Mouse (Mus musculus) MEL (cell line): ENCODE results near the gene Gm28048. TPM values are rescaled to one million over a fixed set of nuclear protein-coding genes. Genes with fewer than 3 reads are reported as not detected.

Source experiments
- DNase-seq: peaks from one replicate; pipeline ENCODE4 v3.0.0; 2011; ENCODE audit warnings: low read depth, low spot score
- H3K27ac ChIP-seq: 2 replicates; pipeline ENCODE4 v1.5.1; 2012; ENCODE audit warnings: low read depth, mild to moderate bottlenecking, control low read depth, low read length, moderate library complexity; ENCODE audit not compliant: control insufficient read depth
- H3K27me3 ChIP-seq, 2 experiments: fragments of 150-350 bp in 1 of 2; sonication (generic) in 1 of 2; 2 replicates each; pipeline ENCODE4 v1.6.1; 2012; ENCODE audit warnings: low read length in 2 of 2, mild to moderate bottlenecking in 2 of 2, improper control_type of control experiment in 1 of 2, moderate library complexity in 1 of 2; ENCODE audit not compliant: insufficient read depth in 2 of 2, control insufficient read depth in 1 of 2
- H3K36me3 ChIP-seq, 2 experiments: 2 replicates each; pipeline ENCODE4 v1.6.1; 2012 to 2014; ENCODE audit warnings: low read length in 2 of 2, improper control_type of control experiment in 1 of 2, inconsistent platforms in 1 of 2, mild to moderate bottlenecking in 1 of 2; ENCODE audit not compliant: insufficient read depth in 2 of 2, control insufficient read depth in 1 of 2
- H3K4me1 ChIP-seq, 2 experiments: fragments of 150-350 bp in 1 of 2; sonication (generic) in 1 of 2; 2 replicates each; pipeline ENCODE4 v1.6.1; 2012; ENCODE audit warnings: low read length in 2 of 2, improper control_type of control experiment in 1 of 2, mild to moderate bottlenecking in 1 of 2; ENCODE audit not compliant: insufficient read depth in 2 of 2, control insufficient read depth in 1 of 2
- H3K4me3 ChIP-seq, 2 experiments: fragments of 150-350 bp in 1 of 2; sonication (generic) in 1 of 2; 2 replicates each; pipeline ENCODE4 v1.5.1; 2012; ENCODE audit warnings: low read depth in 2 of 2, low read length in 2 of 2, mild to moderate bottlenecking in 2 of 2, moderate library complexity in 2 of 2, control low read depth in 1 of 2, improper control_type of control experiment in 1 of 2; ENCODE audit not compliant: control insufficient read depth in 1 of 2, insufficient read depth in 1 of 2
- H3K79me2 ChIP-seq: 2 replicates; pipeline ENCODE4 v1.6.1; 2012; ENCODE audit warnings: mild to moderate bottlenecking, low read length, moderate library complexity; ENCODE audit not compliant: control insufficient read depth, poor library complexity, insufficient read depth
- H3K9ac ChIP-seq: 2 replicates; pipeline ENCODE4 v1.6.1; 2012; ENCODE audit warnings: low read depth, mild to moderate bottlenecking, control low read depth, low read length, moderate library complexity; ENCODE audit not compliant: control insufficient read depth, poor library complexity, severe bottlenecking
- H3K9me3 ChIP-seq: fragments of 150-350 bp; sonication (generic); replicated peaks from 2 replicates; pipeline ENCODE4 v1.6.1; 2012; ENCODE audit warnings: mild to moderate bottlenecking, low read length, improper control_type of control experiment, moderate library complexity; ENCODE audit not compliant: insufficient read depth
- CHD1 ChIP-seq: IDR thresholded peaks from 2 replicates; pipeline ENCODE4 v1.6.1; 2012; ENCODE audit warnings: low read depth, mild to moderate bottlenecking, inconsistent platforms, low read length, improper control_type of control experiment
- CHD2 ChIP-seq: IDR thresholded peaks from 2 replicates; pipeline ENCODE4 v1.6.1; 2011; ENCODE audit warnings: low read length, improper control_type of control experiment
- CTCF ChIP-seq, 3 experiments: IDR thresholded peaks in 2 of 3; conservative IDR thresholded peaks in 1 of 3; 2 replicates each; pipeline ENCODE4 v1.5.1; 2011 to 2012; ENCODE audit warnings: low read length in 3 of 3, low read depth in 2 of 3, mild to moderate bottlenecking in 2 of 3, improper control_type of control experiment in 1 of 3, inconsistent platforms in 1 of 3, mixed read lengths in 1 of 3, moderate library complexity in 1 of 3; ENCODE audit not compliant: control insufficient read depth in 1 of 3, insufficient read depth in 1 of 3, poor library complexity in 1 of 3, severe bottlenecking in 1 of 3
- E2F4 ChIP-seq: IDR thresholded peaks from 2 replicates; pipeline ENCODE4 v1.6.1; 2011; ENCODE audit warnings: low read depth, low read length, improper control_type of control experiment, borderline replicate concordance
- ELF1 ChIP-seq: IDR thresholded peaks from 2 replicates; pipeline ENCODE4 v1.6.1; 2014; ENCODE audit warnings: low read depth, mild to moderate bottlenecking, inconsistent platforms, low read length, improper control_type of control experiment, moderate library complexity
- GABPA ChIP-seq: IDR thresholded peaks from 2 replicates; pipeline ENCODE4 v1.6.1; 2012; ENCODE audit warnings: low read depth, mild to moderate bottlenecking, inconsistent platforms, low read length, improper control_type of control experiment, moderate library complexity
- GATA1 ChIP-seq: IDR thresholded peaks from 2 replicates; pipeline ENCODE4 v1.6.1; 2011; ENCODE audit warnings: low read depth, low read length, improper control_type of control experiment
- HCFC1 ChIP-seq: IDR thresholded peaks from 2 replicates; pipeline ENCODE4 v1.6.1; 2012; ENCODE audit warnings: low read depth, mild to moderate bottlenecking, inconsistent platforms, low read length, improper control_type of control experiment, moderate library complexity
- MAFK ChIP-seq: IDR thresholded peaks from 2 replicates; pipeline ENCODE4 v1.6.1; 2011; ENCODE audit warnings: low read depth, mild to moderate bottlenecking, low read length, improper control_type of control experiment, borderline replicate concordance
- MAX ChIP-seq: IDR thresholded peaks from 2 replicates; pipeline ENCODE4 v1.6.1; 2011; ENCODE audit warnings: low read length, improper control_type of control experiment
- MXI1 ChIP-seq: IDR thresholded peaks from 2 replicates; pipeline ENCODE4 v1.6.1; 2011; ENCODE audit warnings: mild to moderate bottlenecking, low read depth, low read length, improper control_type of control experiment
- MYC ChIP-seq: IDR thresholded peaks from 2 replicates; pipeline ENCODE4 v1.6.1; 2011; ENCODE audit warnings: low read depth, mild to moderate bottlenecking, low read length, improper control_type of control experiment, moderate library complexity
- NELFE ChIP-seq: IDR thresholded peaks from 2 replicates; pipeline ENCODE4 v1.6.1; 2011; ENCODE audit warnings: low read depth, low read length, improper control_type of control experiment
- POLR2A ChIP-seq, 2 experiments: IDR thresholded peaks; 2 replicates each; pipeline ENCODE4 v1.6.1; 2011 to 2012; ENCODE audit warnings: low read length in 2 of 2, mild to moderate bottlenecking in 2 of 2, control low read depth in 1 of 2, improper control_type of control experiment in 1 of 2, low read depth in 1 of 2, moderate library complexity in 1 of 2; ENCODE audit not compliant: control insufficient read depth in 1 of 2, insufficient read depth in 1 of 2, poor library complexity in 1 of 2
- POLR2AphosphoS2 ChIP-seq: IDR thresholded peaks from 2 replicates; pipeline ENCODE4 v1.6.1; 2011; ENCODE audit warnings: low read length, improper control_type of control experiment
- POLR2AphosphoS5 ChIP-seq: IDR thresholded peaks from 2 replicates; pipeline ENCODE4 v1.6.1; 2012; ENCODE audit warnings: low read depth, borderline replicate concordance, mild to moderate bottlenecking, inconsistent platforms, low read length, moderate library complexity, mixed read lengths
- RAD21 ChIP-seq: IDR thresholded peaks from 2 replicates; pipeline ENCODE4 v1.6.1; 2011; ENCODE audit warnings: mild to moderate bottlenecking, low read depth, low read length, improper control_type of control experiment
- RCOR1 ChIP-seq: IDR thresholded peaks from 2 replicates; pipeline ENCODE4 v1.6.1; 2012; ENCODE audit warnings: low read depth, mild to moderate bottlenecking, inconsistent platforms, low read length, improper control_type of control experiment
- SMC3 ChIP-seq: IDR thresholded peaks from 2 replicates; pipeline ENCODE4 v1.6.1; 2011; ENCODE audit warnings: low read depth, low read length, improper control_type of control experiment
- TBP ChIP-seq: IDR thresholded peaks from 2 replicates; pipeline ENCODE4 v1.8.0; 2011; ENCODE audit warnings: low read depth, low read length, improper control_type of control experiment
- USF1 ChIP-seq: IDR thresholded peaks from 2 replicates; pipeline ENCODE4 v1.6.1; 2014; ENCODE audit warnings: low read depth, mild to moderate bottlenecking, inconsistent platforms, low read length, improper control_type of control experiment, moderate library complexity
- ZMIZ1 ChIP-seq: IDR thresholded peaks from 2 replicates; pipeline ENCODE4 v1.6.1; 2012; ENCODE audit warnings: low read depth, mild to moderate bottlenecking, inconsistent platforms, low read length, improper control_type of control experiment, moderate library complexity
- ZNF384 ChIP-seq: IDR thresholded peaks from 2 replicates; pipeline ENCODE4 v1.6.1; 2012; ENCODE audit warnings: low read depth, mild to moderate bottlenecking, inconsistent platforms, low read length, improper control_type of control experiment
- polyA plus RNA-seq, 2 experiments: library from polyadenylated mRNA; stranded (reverse) in 1 of 2; unstranded in 1 of 2; fragments of >175 nt in 1 of 2; fragments of >200 nt in 1 of 2; gene quantifications; 2 replicates each; pipeline versions ENCODE4 v1.2.1 to v1.2.4; 2012; ENCODE audit warnings: low replicate concordance in 2 of 2, low read depth in 1 of 2; ENCODE audit not compliant: insufficient read length in 2 of 2, insufficient read depth in 1 of 2, missing spikeins in 1 of 2
- total RNA-seq: library from RNA; depleted of rRNA; stranded (reverse); fragments of 300-350 nt; gene quantifications from 2 replicates; pipeline ENCODE4 v1.2.3, GENCODE M21; 2012

Gene Gm28048
- total and polyA plus RNA-seq, 3 experiments = 8.6 to 15.0 TPM; not detected in 1

GRCm38 (mm10) chr11:22950131-22950530 lies 31.8 kb downstream of the Gm28048 start:
- Histone ChIP-seq H3K4me3 (no peak overlapping the region), H3K9ac (no peak overlapping the region), H3K27me3 (no peaks in the 10 kb centered on the region), H3K79me2 (0 out of 2 replicates have a peak, but pooled peaks cover 2% of the 10 kb centered on the region)
- DNase-seq = peak; percentile 59
- TF ChIP-seq POLR2AphosphoS5 (no peak), TBP (no peak), MYC (no peak), SMC3 (peak; percentile 56), E2F4 (no peak), CTCF (IDR thresholded peaks at IDR 0.05 in 2 of 3, conservative IDR thresholded peaks at IDR 0.05 in 1 of 3; ENCODE audit: control insufficient read depth in 1 of 3, insufficient read depth in 1 of 3, low read depth in 2 of 3, low read length in 3 of 3, poor library complexity in 1 of 3, severe bottlenecking in 1 of 3) (peak; percentile 40 to 74 (median 62)), MAX (no peak), MXI1 (no peak), CHD1 (no peak), ELF1 (no peak), RAD21 (peak; percentile 16), NELFE (no peak), USF1 (no peak)
- TF ChIP-seq, all 39 proteins: peak for 3
- H3K4me1 ChIP-seq = peaks cover 3 to 14% of the 10 kb centered on the region in 2 experiments
- H3K27ac ChIP-seq = no peak overlapping the region
- H3K9me3 ChIP-seq = no peaks in the 10 kb centered on the region
- peaks cover 0 to 13% of the 10 kb centered on the region in 2 experiments; a peak in 2 of 4 replicates for H3K36me3 ChIP-seq

GRCm38 (mm10) chr11:22949101-22949500 lies 32.8 kb downstream of the Gm28048 start:
- 0 out of 2 replicates have a peak, but pooled peaks cover 2% of the 10 kb centered on the region for H3K79me2 ChIP-seq

More at GRCm38 (mm10) chr11:22949101-22949500, 32.8 kb downstream of the Gm28048 start:
- TF ChIP-seq POLR2AphosphoS2 (no peak), GATA1 (no peak), MXI1 (no peak), MAX (no peak), POLR2A (IDR thresholded peaks at IDR 0.05; ENCODE audit: control insufficient read depth in 1 of 2, insufficient read depth in 1 of 2, low read depth in 1 of 2, low read length in 2 of 2, poor library complexity in 1 of 2) (no peak), CHD2 (no peak), E2F4 (no peak), ZMIZ1 (no peak), MAFK (no peak), ZNF384 (no peak), GABPA (no peak), USF1 (no peak), SMC3 (no peak), RCOR1 (no peak), HCFC1 (no peak)
- TF ChIP-seq, all 39 proteins: peak for 0
- Histone ChIP-seq H3K27me3 (no peaks in the 10 kb centered on the region), H3K36me3 (peaks cover 0 to 13% of the 10 kb centered on the region in 2 experiments; a peak in 2 of 4 replicates), H3K9me3 (no peaks in the 10 kb centered on the region), H3K27ac (no peak overlapping the region), H3K4me3 (no peak overlapping the region), H3K9ac (no peak overlapping the region), H3K4me1 (peaks cover 3 to 14% of the 10 kb centered on the region in 2 experiments)
- DNase-seq = peak; percentile 52
